Mouse (Mus musculus): ENCODE data around the gene Pa2g4.

DNA sequence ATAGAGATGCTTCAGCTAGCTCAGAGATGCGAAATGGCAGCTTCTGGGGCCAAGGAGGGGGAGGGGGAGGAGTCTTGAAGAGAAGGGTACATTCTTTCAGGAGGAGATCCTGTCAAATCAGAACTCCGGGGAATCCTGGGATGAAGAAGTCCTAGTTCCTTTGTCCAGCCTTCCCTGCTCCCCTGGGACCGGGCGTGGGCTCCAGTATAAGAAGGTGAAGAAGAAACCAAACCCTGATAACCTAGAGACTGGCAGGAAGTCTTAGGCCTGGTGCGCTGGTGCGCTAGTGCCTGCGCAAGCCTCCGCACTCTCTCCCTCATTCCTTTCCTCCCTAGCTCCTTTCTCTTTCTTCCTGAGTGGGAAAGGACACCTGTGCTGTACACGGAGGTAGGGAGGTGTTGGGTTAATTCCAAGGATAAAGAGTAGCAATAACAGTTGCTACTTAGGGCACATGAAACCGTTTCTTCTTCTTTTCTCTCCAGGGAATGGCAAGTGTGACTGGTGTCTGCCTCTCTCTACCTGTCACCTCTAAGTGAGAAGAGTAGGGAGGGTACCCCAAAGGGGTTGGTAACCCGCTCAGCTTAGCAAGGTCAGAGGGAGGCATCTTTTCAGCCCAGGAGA, 41.6 kb downstream of the Pa2g4 start:
- no peak for TF ChIP-seq POLR2A (IDR thresholded peaks at IDR 0.05; ENCODE audit: control insufficient read depth in 1 of 2, insufficient read depth in 1 of 2, low read depth in 1 of 2, low read length in 2 of 2, poor library complexity in 1 of 2)
- TF ChIP-seq MAX (IDR thresholded peaks at IDR 0.05; ENCODE audit: low read length) = no peak
- no peak for TF ChIP-seq MYB (IDR thresholded peaks at IDR 0.05; ENCODE audit: low read depth, low read length)
- no peak for TF ChIP-seq GATA1 (IDR thresholded peaks at IDR 0.05; ENCODE audit: low read depth, low read length)
- TF ChIP-seq CTCF (IDR thresholded peaks at IDR 0.05 in 2 of 3, conservative IDR thresholded peaks at IDR 0.05 in 1 of 3; ENCODE audit: control insufficient read depth in 1 of 3, insufficient read depth in 1 of 3, low read depth in 2 of 3, low read length in 3 of 3, poor library complexity in 1 of 3, severe bottlenecking in 1 of 3) = no peak
- TF ChIP-seq MXI1 (IDR thresholded peaks at IDR 0.05; ENCODE audit: low read depth, low read length) = no peak
- no peak for TF ChIP-seq USF1 (IDR thresholded peaks at IDR 0.05; ENCODE audit: low read depth, low read length)
